Mouse (Mus musculus) hindbrain, embryonic 14.5 days (tissue): Measurements from ENCODE around the gene Exoc2. TPM values are rescaled to one million over a fixed set of nuclear protein-coding genes. Genes with fewer than 3 reads are reported as not detected.

Experiments
- ATAC-seq: fragments of 200-750 bp; cut with Nextera tagmentation; 2 replicates; pipeline ENCODE4 v1.8.0; 2017; ENCODE audit warnings: moderate number of reproducible peaks, mild to moderate bottlenecking, moderate TSS enrichment, moderate library complexity; ENCODE audit not compliant: low FRiP score
- DNase-seq: peaks from one replicate; pipeline ENCODE4 v3.0.0-alpha.2; 2015; ENCODE audit warnings: low spot score
- H3K27ac ChIP-seq: fragments of 300-500 bp; sonication (generic); 2 replicates; pipeline ENCODE4 v1.5.1; 2014; ENCODE audit warnings: mild to moderate bottlenecking, moderate library complexity
- H3K27me3 ChIP-seq: fragments of 300-500 bp; sonication (generic); 2 replicates; pipeline ENCODE4 v1.6.1; 2014; ENCODE audit warnings: mild to moderate bottlenecking, low read length, mixed read lengths; ENCODE audit not compliant: control insufficient read depth, insufficient read depth
- H3K36me3 ChIP-seq: fragments of 300-500 bp; sonication (generic); replicated peaks from 2 replicates; pipeline ENCODE4 v1.6.1; 2014; ENCODE audit not compliant: control insufficient read depth, insufficient read depth
- H3K4me1 ChIP-seq: fragments of 300-500 bp; sonication (generic); replicated peaks from 2 replicates; pipeline ENCODE4 v1.6.1; 2014; ENCODE audit warnings: antibody characterized with exemption, low read length, mixed read lengths; ENCODE audit not compliant: control insufficient read depth, insufficient read depth
- H3K4me2 ChIP-seq: fragments of 300-500 bp; sonication (generic); replicated peaks from 2 replicates; pipeline ENCODE4 v1.6.1; 2014; ENCODE audit warnings: mild to moderate bottlenecking, moderate library complexity
- H3K4me3 ChIP-seq: fragments of 300-500 bp; sonication (generic); replicated peaks from 2 replicates; pipeline ENCODE4 v1.5.1; 2014; ENCODE audit warnings: mild to moderate bottlenecking, low read length
- H3K9ac ChIP-seq: fragments of 300-500 bp; sonication (generic); 2 replicates; pipeline ENCODE4 v1.6.1; 2014
- H3K9me3 ChIP-seq: fragments of 300-500 bp; sonication (generic); 2 replicates; pipeline ENCODE4 v1.6.1; 2016; ENCODE audit warnings: low read length; ENCODE audit not compliant: control insufficient read depth
- WGBS: fragments of 180-500 bp; shearing (Covaris S2); extraction: QIAGEN DNeasy Blood & Tissue Kit; methylation state at CpG from one replicate; pipeline ENCODE4 v1.1.7; 2014; 5-methylcytosine and 5-hydroxymethylcytosine counted together
- polyA plus RNA-seq: library from polyadenylated mRNA; unstranded; fragments of >200 nt; fragmentation: Nextera tagmentation; extraction: Ambion mirVana; gene quantifications from 2 replicates; pipeline ENCODE4 v1.2.1, GENCODE M21; 2014

The Exoc2 gene
- polyA plus RNA-seq, 1 experiment from 2014 or later: 58.6 TPM

- Histone ChIP-seq H3K4me3 (no peak overlapping the region), H3K4me1 (peaks cover 5% of the 10 kb centered on the region; the same call in 1 of the 2 replicates), H3K27me3 (no peaks in the 10 kb centered on the region), H3K9ac (no peak overlapping the region), H3K36me3 (no peaks in the 10 kb centered on the region), H3K27ac (no peak overlapping the region), H3K9me3 (no peaks in the 10 kb centered on the region), H3K4me2 (no peak overlapping the region)
- no peak for DNase-seq
- no peak for ATAC-seq
- 71% methylated on average over 4 of the region's 4 CpGs for WGBS
Measured at GRCm38 (mm10) chr13:30978224-30978623, 4.3 kb upstream of the Exoc2 start.

- DNase-seq (no peak), ATAC-seq (no peak)
- H3K9ac ChIP-seq: no peak overlapping the region
- H3K4me1 ChIP-seq: peaks cover 10% of the 10 kb centered on the region
- no peaks in the 10 kb centered on the region for H3K27me3 ChIP-seq
- no peaks in the 10 kb centered on the region for H3K36me3 ChIP-seq
- H3K4me3 ChIP-seq: no peak overlapping the region
- no peaks in the 10 kb centered on the region for H3K9me3 ChIP-seq
- H3K4me2 ChIP-seq: no peak overlapping the region
- WGBS: 57% methylated on average over 8 of the region's 8 CpGs
- no peak overlapping the region for H3K27ac ChIP-seq
Measured at GRCm38 (mm10) chr13:30976536-30977084, 2.7 kb upstream of the Exoc2 start.

DNA sequence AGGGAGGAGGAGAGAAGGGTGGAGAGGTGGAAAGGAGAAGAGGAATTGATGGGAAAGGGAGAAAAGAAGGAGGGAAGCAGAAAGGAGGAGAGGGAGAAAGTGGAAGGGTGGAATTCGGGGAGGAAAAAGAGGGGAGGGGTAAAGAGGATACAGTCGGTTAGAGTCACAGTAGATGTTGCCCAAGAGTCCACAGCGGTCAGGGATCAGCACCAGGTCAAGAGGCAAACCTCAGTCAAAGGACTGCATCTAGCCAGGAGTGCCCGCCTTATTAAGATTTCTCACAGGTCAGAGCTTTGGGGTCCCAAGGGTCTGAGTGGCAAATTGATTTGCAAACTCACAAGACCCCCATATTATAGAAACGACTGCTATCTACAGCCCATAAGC, 346 bp upstream of the Exoc2 start:
- Histone ChIP-seq H3K9ac (peak overlapping the region; percentile 92), H3K27me3 (no peaks in the 10 kb centered on the region), H3K4me3 (peak overlapping the region; percentile 88), H3K27ac (no peak overlapping the region), H3K4me2 (peak overlapping the region; percentile 49), H3K4me1 (peaks cover 10% of the 10 kb centered on the region), H3K9me3 (no peaks in the 10 kb centered on the region), H3K36me3 (no peaks in the 10 kb centered on the region)
- no peak for DNase-seq
- peak; percentile 44; the same call in 1 of the 2 replicates for ATAC-seq
- WGBS: 18% methylated on average over 5 of the region's 5 CpGs

DNA sequence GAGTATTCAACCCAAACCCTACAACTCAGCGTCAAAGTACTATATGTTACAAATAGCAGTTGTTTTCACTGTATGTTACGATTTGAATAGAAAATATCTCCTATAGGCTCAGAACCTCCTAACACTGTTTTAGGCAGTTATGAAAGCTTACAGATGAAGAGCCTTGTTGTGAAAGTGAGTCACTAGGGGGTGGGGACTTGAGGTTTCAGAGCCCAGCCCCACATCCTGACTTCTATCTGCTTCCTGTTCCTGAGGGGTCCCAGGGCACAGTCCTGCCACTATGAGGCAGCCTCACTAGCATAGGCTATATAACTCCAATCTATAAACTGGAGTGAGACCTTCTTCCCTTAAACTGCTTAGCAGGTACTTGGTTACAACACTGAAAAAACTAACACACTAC, 1.8 kb downstream of the Exoc2 start:
- no peak overlapping the region for H3K9ac ChIP-seq
- ATAC-seq (no peak), DNase-seq (no peak)
- H3K9me3 ChIP-seq: no peaks in the 10 kb centered on the region
- H3K27ac ChIP-seq: no peak overlapping the region
- H3K4me2 ChIP-seq: no peak overlapping the region
- 91% methylated on average over 2 of the region's 2 CpGs for WGBS
- no peaks in the 10 kb centered on the region for H3K27me3 ChIP-seq
- no peaks in the 10 kb centered on the region for H3K36me3 ChIP-seq
- no peak overlapping the region for H3K4me3 ChIP-seq
- H3K4me1 ChIP-seq: peaks cover 13% of the 10 kb centered on the region

DNA sequence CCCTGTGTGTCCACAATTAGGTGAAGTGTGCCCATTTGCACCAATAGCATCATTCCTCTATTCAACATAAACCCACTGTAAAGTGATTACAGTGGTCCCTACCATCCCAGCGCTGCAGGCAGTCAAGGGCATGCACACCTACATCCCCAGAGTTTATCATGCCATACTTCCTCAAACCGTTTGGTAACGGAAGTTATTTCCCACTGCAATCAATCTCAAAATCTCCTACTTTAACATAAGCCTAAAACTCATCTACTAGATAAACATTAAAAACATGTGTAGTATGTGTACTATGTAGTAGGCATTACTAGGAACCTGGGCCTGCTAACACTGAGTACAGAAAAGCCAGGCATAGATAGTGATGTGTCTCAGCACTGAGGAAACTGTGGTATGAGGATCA, 2.8 kb downstream of the Exoc2 start:
- 91% methylated on average over 3 of the region's 3 CpGs for WGBS
- no peaks in the 10 kb centered on the region for H3K9me3 ChIP-seq
- H3K36me3 ChIP-seq: no peaks in the 10 kb centered on the region
- no peak overlapping the region for H3K4me3 ChIP-seq
- ATAC-seq: no peak
- H3K4me2 ChIP-seq: no peak overlapping the region
- no peak overlapping the region for H3K27ac ChIP-seq
- H3K4me1 ChIP-seq: peaks cover 22% of the 10 kb centered on the region
- no peak overlapping the region for H3K9ac ChIP-seq
- DNase-seq: no peak
- no peaks in the 10 kb centered on the region for H3K27me3 ChIP-seq

DNA sequence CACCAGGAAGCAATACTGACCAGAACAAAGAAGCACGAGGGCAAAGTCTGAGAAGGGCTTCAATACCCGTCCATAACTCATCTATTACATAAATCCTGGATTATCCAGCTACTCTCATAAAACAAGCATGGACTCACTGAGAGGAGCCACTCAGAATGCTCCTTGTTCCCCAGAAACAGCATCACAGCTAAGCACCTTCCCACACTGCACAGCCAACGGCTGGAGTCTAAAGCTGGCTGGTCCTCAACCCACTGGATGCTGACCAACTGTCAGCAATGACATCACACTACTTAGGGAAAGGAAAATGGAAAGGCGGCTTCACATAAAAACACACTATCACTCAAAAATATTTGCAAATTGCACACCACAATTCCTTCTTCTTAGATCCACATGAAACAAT, 5.6 kb downstream of the Exoc2 start:
- no peaks in the 10 kb centered on the region for H3K9me3 ChIP-seq
- 75% methylated on average over 4 of the region's 4 CpGs for WGBS
- no peak overlapping the region for H3K4me3 ChIP-seq
- no peaks in the 10 kb centered on the region for H3K27me3 ChIP-seq
- no peak overlapping the region for H3K27ac ChIP-seq
- H3K36me3 ChIP-seq: no peaks in the 10 kb centered on the region
- DNase-seq (no peak), ATAC-seq (no peak)
- peaks cover 17% of the 10 kb centered on the region for H3K4me1 ChIP-seq
- H3K4me2 ChIP-seq: no peak overlapping the region
- no peak overlapping the region for H3K9ac ChIP-seq

GRCm38 (mm10) chr13:30966507-30966911, 7.4 kb downstream of the Exoc2 start:
- H3K27ac ChIP-seq: peak overlapping the region; percentile 41; the same call in 1 of the 2 replicates
- H3K9me3 ChIP-seq: no peaks in the 10 kb centered on the region
- peaks cover 12% of the 10 kb centered on the region for H3K4me1 ChIP-seq
- WGBS: 7% methylated on average over 10 of the region's 10 CpGs
- peak overlapping the region; percentile 16 for H3K4me2 ChIP-seq
- no peaks in the 10 kb centered on the region for H3K36me3 ChIP-seq
- peak overlapping the region; percentile 18; the same call in 1 of the 2 replicates for H3K9ac ChIP-seq
- DNase-seq: peak; percentile 32
- peak; percentile 58; the same call in 1 of the 2 replicates for ATAC-seq
- H3K27me3 ChIP-seq: no peaks in the 10 kb centered on the region
- H3K4me3 ChIP-seq: no peak overlapping the region

DNA sequence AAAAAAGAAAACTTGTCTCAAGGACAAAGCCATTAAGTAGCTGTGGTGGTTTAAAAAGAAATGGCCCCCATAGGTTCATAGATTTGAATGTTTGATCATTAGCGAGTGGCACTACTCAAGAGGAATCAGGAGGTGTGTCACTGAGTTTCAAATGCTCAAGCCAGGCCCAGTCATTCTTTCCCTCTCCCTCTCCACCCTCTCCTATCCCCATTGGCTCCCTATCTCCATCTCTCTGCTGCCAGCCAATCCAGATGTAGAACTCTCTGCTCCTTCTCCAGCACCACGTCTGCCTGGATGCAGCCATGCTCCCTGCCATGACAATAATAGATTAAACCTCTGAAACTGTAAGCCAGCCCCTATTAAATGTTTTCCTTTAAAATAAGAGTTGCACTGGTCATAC, 12.0 kb downstream of the Exoc2 start:
- Histone ChIP-seq H3K4me3 (no peak overlapping the region), H3K9ac (no peak overlapping the region), H3K4me2 (no peak overlapping the region), H3K4me1 (peaks cover 7% of the 10 kb centered on the region), H3K36me3 (no peaks in the 10 kb centered on the region), H3K27ac (no peak overlapping the region), H3K27me3 (no peaks in the 10 kb centered on the region), H3K9me3 (no peaks in the 10 kb centered on the region)
- no peak for DNase-seq
- WGBS: 52% methylated on average over 2 of the region's 2 CpGs
- ATAC-seq: no peak

GRCm38 (mm10) chr13:30960714-30961113, 13.2 kb downstream of the Exoc2 start:
- Histone ChIP-seq H3K4me3 (no peak overlapping the region), H3K4me1 (no peaks in the 10 kb centered on the region), H3K27me3 (no peaks in the 10 kb centered on the region), H3K4me2 (no peak overlapping the region), H3K27ac (no peak overlapping the region), H3K9me3 (no peaks in the 10 kb centered on the region), H3K9ac (no peak overlapping the region), H3K36me3 (no peaks in the 10 kb centered on the region)
- DNase-seq (no peak), ATAC-seq (no peak)
- WGBS: 92% methylated on average over 2 of the region's 2 CpGs

DNA sequence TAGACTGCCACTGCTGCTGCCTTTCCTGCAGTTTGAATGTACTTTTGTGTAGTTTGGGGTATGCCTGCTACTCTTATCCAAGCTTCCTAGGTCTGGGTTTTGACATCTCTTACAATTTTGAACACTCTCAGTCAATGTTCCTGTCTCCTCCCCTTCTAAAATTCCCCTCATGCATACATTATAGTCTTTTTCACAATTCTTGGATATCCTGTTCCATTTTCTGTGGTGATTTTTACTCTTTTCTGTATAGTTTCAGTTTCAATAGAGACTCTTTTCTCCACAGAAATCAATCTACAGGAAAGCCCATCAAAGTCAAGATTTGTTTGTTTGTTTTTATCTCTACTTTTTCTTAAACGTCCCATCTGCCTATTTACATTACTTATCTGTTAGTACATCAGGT, 20.3 kb downstream of the Exoc2 start:
- no peaks in the 10 kb centered on the region for H3K9me3 ChIP-seq
- DNase-seq: no peak

More for the DNA sequence above, 20.3 kb downstream of the Exoc2 start:
- Histone ChIP-seq H3K4me3 (no peak overlapping the region), H3K4me1 (no peaks in the 10 kb centered on the region), H3K27me3 (no peaks in the 10 kb centered on the region), H3K36me3 (no peaks in the 10 kb centered on the region), H3K9ac (no peak overlapping the region), H3K27ac (no peak overlapping the region), H3K4me2 (no peak overlapping the region)
- WGBS: 88% methylated on average over 1 of the region's 1 CpGs
- ATAC-seq: no peak
